Mouse (Mus musculus) C2C12 (cell line): ENCODE measurements at regions not wholly inside any gene's neighbourhood (a gene's known extent, or its start where the extent isn't known, plus 50 kb on each side); places are given as distances from the start of the nearest gene placed in this dataset.

Experiments
- CEBPB ChIP-seq: IDR thresholded peaks from one replicate; pipeline ENCODE4 v1.6.1; 2011; ENCODE audit warnings: low read depth, mild to moderate bottlenecking, control low read depth, moderate library complexity
- CTCF ChIP-seq: IDR thresholded peaks from one replicate; pipeline ENCODE4 v1.5.1; 2011; ENCODE audit not compliant: control insufficient read depth, insufficient read depth, insufficient read length
- MYOG ChIP-seq: IDR thresholded peaks from one replicate; pipeline ENCODE4 v1.6.1; 2011; ENCODE audit not compliant: control insufficient read depth, insufficient read length; ENCODE audit errors: extremely low read depth

DNA sequence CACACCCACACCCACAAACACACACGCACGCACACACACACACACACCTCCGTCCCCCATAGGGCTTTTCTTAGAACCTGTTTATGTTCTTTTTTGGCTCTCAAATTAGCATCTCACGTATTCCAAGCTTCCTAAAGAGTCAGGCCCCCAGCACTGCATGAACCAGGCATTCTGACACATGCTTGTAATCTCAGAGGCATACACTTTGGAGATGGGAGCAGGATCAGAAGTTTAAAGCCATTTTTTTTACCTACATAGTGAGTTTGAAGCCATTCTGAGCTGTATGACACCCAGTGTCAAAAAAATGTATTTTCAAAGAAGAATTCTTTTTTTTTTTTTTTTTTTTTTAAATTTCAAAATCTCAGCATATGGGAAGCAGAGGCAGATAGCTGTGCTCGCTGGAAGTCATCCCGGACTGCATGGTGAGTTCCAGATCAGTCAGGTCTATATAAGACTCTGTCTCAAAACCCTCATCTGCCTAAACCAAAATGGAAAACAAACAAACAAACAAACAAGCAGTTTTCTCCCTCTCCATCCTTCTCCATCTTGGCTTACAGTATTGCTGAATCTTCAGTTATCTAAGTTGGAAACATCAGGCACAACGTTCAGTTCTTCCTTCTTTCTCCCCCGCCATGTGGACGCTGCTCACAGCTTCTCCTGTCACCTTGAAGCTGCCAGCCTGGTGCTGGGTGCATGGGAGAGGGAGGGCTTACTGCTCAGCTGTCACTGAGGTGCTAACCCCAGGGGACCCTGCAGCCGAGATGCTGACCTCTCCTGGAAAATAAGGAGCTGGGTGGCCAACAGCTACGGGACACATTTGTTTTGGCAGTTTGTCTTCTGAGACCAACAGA, 78.4 kb downstream of the Klf5 start:
- TF ChIP-seq CTCF (no peak), MYOG (no peak), CEBPB (no peak)
